Mouse (Mus musculus) megakaryocyte, embryonic 14.5 days (primary cell): ENCODE measurements at regions not wholly inside any gene's neighbourhood (a gene's known extent, or its start where the extent isn't known, plus 50 kb on each side); places are given as distances from the start of the nearest gene placed in this dataset.

ENCODE experiments used
- H3K27me3 ChIP-seq: replicated peaks from 2 replicates; pipeline ENCODE3; 2012; ENCODE audit warnings: inconsistent platforms
- H3K36me3 ChIP-seq: replicated peaks from 2 replicates; pipeline ENCODE3; 2012; ENCODE audit warnings: low read length, inconsistent platforms, mixed read lengths
- H3K4me1 ChIP-seq: 2 replicates; pipeline ENCODE4 v1.6.1; 2012; ENCODE audit warnings: inconsistent platforms
- H3K4me3 ChIP-seq: replicated peaks from 2 replicates; pipeline ENCODE3; 2012; ENCODE audit warnings: moderate library complexity, mild to moderate bottlenecking, inconsistent platforms
- H3K9me3 ChIP-seq: 2 replicates; pipeline ENCODE4 v1.6.1; 2012; ENCODE audit warnings: inconsistent platforms
- FLI1 ChIP-seq: IDR thresholded peaks from 2 replicates; pipeline ENCODE4 v1.6.1; 2012; ENCODE audit warnings: low read length, inconsistent platforms, mixed read lengths
- GATA1 ChIP-seq: IDR thresholded peaks from 3 replicates; pipeline ENCODE4 v1.6.1; 2012; ENCODE audit warnings: mixed read lengths, low read length, inconsistent platforms, borderline replicate concordance

DNA sequence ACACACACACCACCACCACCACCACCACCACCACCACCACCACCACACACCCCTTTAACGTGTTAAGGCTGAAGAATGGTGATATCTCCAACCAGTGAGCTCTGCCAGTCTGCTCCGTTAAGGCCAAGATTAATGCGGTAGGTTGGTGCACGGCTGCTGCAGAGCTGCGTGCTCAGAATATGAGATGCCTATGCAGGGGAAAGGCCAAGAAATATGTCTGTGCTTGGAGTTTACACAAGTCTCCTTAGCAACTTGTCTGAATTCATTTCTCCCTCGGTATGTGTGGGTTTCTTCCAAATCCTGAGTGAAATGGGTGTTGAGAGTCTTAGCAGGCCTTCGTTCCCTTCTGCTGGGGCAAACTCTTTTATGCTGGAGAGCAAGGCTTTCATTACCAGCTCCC is 363.1 kb upstream of the Ubash3b start:
- Histone ChIP-seq H3K9me3 (no peaks in the 10 kb centered on the region), H3K36me3 (no peaks in the 10 kb centered on the region), H3K4me3 (no peak overlapping the region), H3K4me1 (no peaks in the 10 kb centered on the region), H3K27me3 (peaks cover 2% of the 10 kb centered on the region)
- TF ChIP-seq FLI1, result no peak
- no peak for TF ChIP-seq GATA1

DNA sequence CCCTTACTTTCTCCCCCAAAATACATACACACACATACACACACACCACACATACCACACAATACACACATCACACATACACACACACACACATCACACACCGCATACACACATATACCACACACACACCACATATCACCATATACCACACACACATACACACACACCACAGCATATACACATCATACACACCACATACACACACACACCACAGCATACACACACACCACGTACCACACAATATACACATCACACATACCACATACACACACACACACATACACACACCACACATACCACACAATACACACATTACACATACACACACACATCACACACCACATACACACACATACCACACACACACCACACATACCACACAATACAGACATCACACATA is 362.5 kb upstream of the Ubash3b start:
- H3K27me3 ChIP-seq, result peaks cover 2% of the 10 kb centered on the region
- TF ChIP-seq FLI1 (no peak), GATA1 (no peak)
- H3K4me3 ChIP-seq, result no peak overlapping the region
- no peaks in the 10 kb centered on the region for H3K9me3 ChIP-seq
- no peaks in the 10 kb centered on the region for H3K36me3 ChIP-seq
- H3K4me1 ChIP-seq, result no peaks in the 10 kb centered on the region

- no peaks in the 10 kb centered on the region for H3K36me3 ChIP-seq
- peaks cover 2% of the 10 kb centered on the region for H3K27me3 ChIP-seq
- TF ChIP-seq FLI1 (no peak), GATA1 (no peak)
- no peak overlapping the region for H3K4me3 ChIP-seq
- H3K9me3 ChIP-seq, result no peaks in the 10 kb centered on the region
- no peaks in the 10 kb centered on the region for H3K4me1 ChIP-seq
Observed at GRCm38 (mm10) chr9:41522302-41522701, 360.8 kb upstream of the Ubash3b start.

- H3K27me3 ChIP-seq, result peaks cover 2% of the 10 kb centered on the region
- no peak overlapping the region for H3K4me3 ChIP-seq
- H3K4me1 ChIP-seq, result no peaks in the 10 kb centered on the region
- H3K9me3 ChIP-seq, result no peaks in the 10 kb centered on the region
- TF ChIP-seq FLI1 (no peak), GATA1 (no peak)
- H3K36me3 ChIP-seq, result no peaks in the 10 kb centered on the region
Observed at GRCm38 (mm10) chr9:41517787-41518186, 356.3 kb upstream of the Ubash3b start.

GRCm38 (mm10) chr9:41517053-41517696 is 355.7 kb upstream of the Ubash3b start:
- TF ChIP-seq FLI1 (no peak), GATA1 (no peak)
- H3K9me3 ChIP-seq, result no peaks in the 10 kb centered on the region
- peaks cover 2% of the 10 kb centered on the region for H3K27me3 ChIP-seq
- no peaks in the 10 kb centered on the region for H3K36me3 ChIP-seq
- H3K4me1 ChIP-seq, result no peaks in the 10 kb centered on the region
- H3K4me3 ChIP-seq, result no peak overlapping the region

DNA sequence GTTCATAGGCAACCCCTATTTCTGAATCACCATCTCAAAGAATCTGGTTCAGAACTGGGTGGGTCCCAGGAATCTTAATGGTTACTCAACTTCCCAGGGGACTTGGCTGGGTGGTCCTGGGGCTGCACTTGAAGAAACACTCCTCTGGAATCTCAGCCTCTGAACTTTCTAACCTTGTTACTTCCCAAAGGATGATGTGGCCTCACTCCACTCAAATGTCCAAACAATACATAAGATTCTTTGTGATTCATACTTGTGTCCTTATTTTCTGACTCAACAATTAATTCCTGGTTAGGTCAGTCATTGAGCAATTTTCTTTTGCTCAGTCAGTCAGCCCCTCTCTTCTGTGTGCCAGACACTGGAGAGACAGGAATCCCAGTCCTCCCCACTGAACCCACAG is 353.7 kb upstream of the Ubash3b start:
- Histone ChIP-seq H3K9me3 (no peaks in the 10 kb centered on the region), H3K4me1 (no peaks in the 10 kb centered on the region), H3K27me3 (peaks cover 2% of the 10 kb centered on the region), H3K36me3 (no peaks in the 10 kb centered on the region), H3K4me3 (no peak overlapping the region)
- no peak for TF ChIP-seq GATA1
- TF ChIP-seq FLI1, result no peak

GRCm38 (mm10) chr9:41513701-41514100 is 352.2 kb upstream of the Ubash3b start:
- Histone ChIP-seq H3K4me3 (no peak overlapping the region), H3K27me3 (no peaks in the 10 kb centered on the region), H3K36me3 (no peaks in the 10 kb centered on the region), H3K4me1 (no peaks in the 10 kb centered on the region), H3K9me3 (no peaks in the 10 kb centered on the region)
- no peak for TF ChIP-seq FLI1
- no peak for TF ChIP-seq GATA1

GRCm38 (mm10) chr9:41509597-41509996 is 348.1 kb upstream of the Ubash3b start:
- Histone ChIP-seq H3K9me3 (no peaks in the 10 kb centered on the region), H3K4me3 (no peak overlapping the region), H3K4me1 (no peaks in the 10 kb centered on the region), H3K36me3 (no peaks in the 10 kb centered on the region), H3K27me3 (no peaks in the 10 kb centered on the region)
- no peak for TF ChIP-seq GATA1
- no peak for TF ChIP-seq FLI1

DNA sequence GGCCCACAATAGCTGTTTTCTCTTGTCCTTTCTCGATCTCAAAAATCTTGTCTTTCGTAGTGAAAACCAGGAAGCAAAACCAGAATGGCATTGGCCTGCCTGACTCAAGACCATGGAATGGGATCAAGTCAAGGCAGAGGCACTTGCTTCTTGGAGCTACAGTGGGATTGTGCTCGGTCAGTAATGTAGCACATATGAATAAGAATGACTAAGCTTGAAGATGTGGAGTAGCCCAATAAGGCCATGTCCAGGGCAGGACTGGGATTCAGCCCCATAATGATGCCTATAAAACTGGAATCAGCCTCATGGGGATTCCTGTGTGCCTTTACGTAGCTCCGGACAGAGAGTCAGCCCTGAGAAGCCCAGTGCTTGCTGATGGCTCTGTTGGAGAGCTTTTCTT is 347.2 kb upstream of the Ubash3b start:
- Histone ChIP-seq H3K9me3 (no peaks in the 10 kb centered on the region), H3K36me3 (no peaks in the 10 kb centered on the region), H3K4me1 (no peaks in the 10 kb centered on the region), H3K27me3 (no peaks in the 10 kb centered on the region), H3K4me3 (no peak overlapping the region)
- no peak for TF ChIP-seq FLI1
- no peak for TF ChIP-seq GATA1

DNA sequence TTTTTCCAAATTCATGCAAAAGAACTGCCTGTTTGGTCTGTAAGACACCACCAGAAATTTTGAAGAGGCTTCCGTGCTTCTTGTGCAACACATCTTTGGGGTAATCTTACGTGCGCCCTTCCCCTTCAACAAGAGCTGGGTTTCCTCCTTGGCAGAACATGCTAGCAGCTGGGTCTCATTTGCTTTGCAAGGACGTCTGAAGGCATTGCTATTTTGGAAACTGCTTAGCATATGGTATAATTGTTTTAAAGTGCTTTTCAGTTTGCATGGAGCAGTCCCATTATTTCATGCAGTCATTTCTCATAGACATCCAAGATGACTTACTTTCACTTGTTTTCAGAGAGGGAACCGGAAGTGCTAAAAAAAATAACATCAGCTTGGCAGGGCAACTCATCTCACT is 336.8 kb upstream of the Ubash3b start:
- no peak for TF ChIP-seq FLI1
- TF ChIP-seq GATA1, result no peak
- Histone ChIP-seq H3K9me3 (no peaks in the 10 kb centered on the region), H3K4me3 (no peak overlapping the region), H3K36me3 (no peaks in the 10 kb centered on the region), H3K4me1 (no peaks in the 10 kb centered on the region), H3K27me3 (no peaks in the 10 kb centered on the region)

DNA sequence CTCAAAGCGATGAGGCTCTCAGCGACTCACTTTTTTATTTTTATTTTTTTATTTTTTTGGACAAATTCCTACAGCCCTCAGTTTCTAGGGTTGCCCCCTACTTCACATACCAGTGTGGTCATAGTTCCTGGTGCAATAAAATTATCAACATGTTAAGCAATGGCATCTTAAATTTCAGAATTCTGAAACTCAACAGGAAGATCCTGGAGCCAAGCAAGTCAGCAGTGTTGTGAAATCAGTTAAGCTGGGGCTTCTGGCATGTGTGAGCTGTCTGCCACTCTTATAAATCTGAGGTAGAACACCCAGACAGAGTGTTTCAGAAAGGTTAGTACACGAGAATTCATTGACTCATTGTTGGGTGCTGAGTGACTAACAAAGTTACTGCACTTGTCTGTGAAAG is 328.6 kb upstream of the Ubash3b start:
- TF ChIP-seq GATA1 (no peak), FLI1 (no peak)
- Histone ChIP-seq H3K4me1 (no peaks in the 10 kb centered on the region), H3K4me3 (no peak overlapping the region), H3K9me3 (no peaks in the 10 kb centered on the region), H3K27me3 (no peaks in the 10 kb centered on the region), H3K36me3 (no peaks in the 10 kb centered on the region)
